Mouse (Mus musculus): ENCODE results near the gene Exoc3l.

DNA sequence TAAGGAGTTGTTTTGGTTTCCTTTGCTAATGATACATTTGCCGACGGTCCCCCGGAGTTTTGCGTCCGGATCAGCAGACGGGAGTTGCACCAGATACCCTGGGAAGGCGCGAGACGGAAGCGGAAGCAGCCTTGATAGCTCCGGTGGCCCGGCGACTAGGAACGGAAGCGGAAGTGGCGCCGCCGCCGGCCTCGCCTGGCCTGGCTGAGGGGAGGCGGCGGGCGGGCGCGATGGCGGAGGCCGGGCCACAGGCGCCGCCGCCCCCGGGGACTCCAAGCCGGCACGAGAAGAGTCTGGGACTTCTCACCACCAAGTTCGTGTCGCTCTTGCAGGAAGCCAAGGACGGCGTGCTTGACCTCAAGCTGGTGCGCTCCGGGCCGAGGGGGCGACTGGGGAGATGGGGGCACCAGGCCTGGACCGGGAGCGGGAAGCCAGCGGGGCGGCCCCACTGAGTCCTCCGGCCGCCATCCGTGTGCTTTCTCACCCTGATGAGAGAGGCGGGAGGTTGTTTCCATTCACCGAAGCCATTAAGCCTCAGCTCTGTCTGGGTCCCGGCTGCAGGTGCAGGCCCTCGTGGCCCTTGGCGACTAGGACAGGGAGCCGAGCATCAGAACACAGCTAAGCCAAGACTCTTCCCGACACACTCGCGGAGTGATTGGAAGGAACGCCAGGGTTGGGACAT, 1.8 kb upstream of the Exoc3l start, which contains the start of gene E2f4:
- TF ChIP-seq CTCF (IDR thresholded peaks at IDR 0.05; ENCODE audit: control insufficient read depth, insufficient read depth, insufficient replicate concordance, low read depth, low read length): no peak
- TF ChIP-seq POLR2A (IDR thresholded peaks at IDR 0.05; ENCODE audit: control insufficient read depth, low read depth, low read length): peak; percentile 69; the same call in 1 of the 2 replicates
